ENCODE assay signal across 1 mouse cellular context in genomic region chr11:58979183-58979582, GRCm38 (mm10).
TF ChIP-seq lines count a peak whose summit lies in the region.

No protein-coding gene starts in this region.

TF ChIP-seq in CH12.LX, 34 proteins besides CTCF, POLR2A, EP300 and RAD21 (continued from another document):
- TF ChIP-seq ZC3H11A (IDR thresholded peaks at IDR 0.05; ENCODE audit: low read depth, low read length) (no peak), ELF1 (IDR thresholded peaks at IDR 0.05; ENCODE audit: low read depth, low read length) (no peak), CHD2 (IDR thresholded peaks at IDR 0.05; ENCODE audit: low read length) (no peak)
